Mouse (Mus musculus): ENCODE measurements around the gene Unc5a.

The Unc5a gene

DNA sequence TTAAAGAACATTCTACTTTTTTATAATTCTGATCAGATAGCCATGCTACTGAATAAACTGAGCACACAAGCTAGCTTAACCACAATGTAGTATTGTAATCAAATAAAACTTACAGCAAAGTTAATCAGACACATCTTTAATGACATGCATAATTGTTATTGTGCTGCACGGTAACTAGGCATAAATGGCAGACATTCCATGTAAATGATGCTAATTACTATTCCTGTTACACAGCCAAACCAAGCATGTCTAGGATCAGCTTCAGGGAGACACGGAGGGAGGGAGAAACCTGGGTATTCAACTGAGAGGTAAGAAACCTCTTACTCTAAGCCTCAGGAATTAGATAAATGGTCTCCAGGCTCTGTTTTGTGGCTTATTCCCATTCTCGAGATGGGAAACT lies 98.5 kb downstream of the Unc5a start:
- in situ Hi-C loops (cut with MboI; ENCODE audit: low sequenced_read_pairs), result no loop called here
